Mouse (Mus musculus) liver, embryonic 14.5 days (tissue): ENCODE measurements around the gene Svs5.

Experiments used
- CTCF ChIP-seq: IDR thresholded peaks from 2 replicates; pipeline ENCODE4 v1.5.1; 2016; ENCODE audit warnings: antibody characterized with exemption, low read depth, control low read depth
- EP300 ChIP-seq: IDR thresholded peaks from 2 replicates; pipeline ENCODE4 v1.6.1; 2016; ENCODE audit warnings: antibody characterized with exemption, low read depth

DNA sequence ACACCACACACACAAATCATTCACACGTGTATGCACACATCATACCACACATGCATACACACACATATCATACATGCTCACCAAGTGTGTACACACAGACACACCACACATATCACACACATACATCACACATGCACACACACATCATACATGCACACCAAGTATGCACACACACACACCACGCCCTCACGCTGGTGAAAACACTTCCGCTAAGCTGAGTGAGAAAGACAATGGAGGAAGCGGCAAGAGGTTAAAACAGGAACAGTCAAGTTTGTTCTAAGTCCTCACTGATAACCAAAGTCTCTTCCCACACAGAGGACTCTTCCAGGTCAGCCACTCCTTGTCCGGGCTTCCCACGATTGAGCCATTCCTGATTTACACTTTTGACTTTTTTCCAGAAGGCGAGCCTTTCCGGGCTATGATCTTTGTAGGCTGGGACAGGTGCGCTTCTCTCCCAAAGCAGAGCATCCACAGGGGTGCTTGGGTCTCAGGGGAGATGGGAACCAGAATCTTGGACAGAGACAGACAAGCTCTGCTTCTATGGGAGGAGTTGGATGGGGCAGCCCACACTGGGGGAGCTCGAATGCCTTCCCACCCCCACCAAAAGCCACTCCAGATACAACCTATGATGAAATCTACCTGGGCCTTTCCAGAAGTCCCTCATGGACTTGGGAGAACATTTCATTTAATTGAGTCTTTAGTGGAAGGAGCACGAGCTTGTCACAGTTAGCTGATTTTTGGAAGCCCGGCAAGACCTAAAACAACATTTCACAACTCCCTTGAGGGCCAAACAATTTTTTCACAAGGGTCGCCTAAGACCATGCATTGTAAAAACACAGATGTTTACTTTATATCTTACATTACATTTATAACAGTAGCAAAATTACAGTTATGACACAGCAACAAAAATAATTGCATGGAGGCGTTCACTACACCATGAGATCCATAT lies 45.2 kb downstream of the Svs5 start:
- TF ChIP-seq CTCF (no peak), EP300 (no peak)
